Mouse (Mus musculus) intestine, embryonic 15.5 days (tissue): ENCODE measurements around the gene Fdxacb1. TPM values are rescaled to one million over a fixed set of nuclear protein-coding genes. Genes with fewer than 3 reads are reported as not detected.

Experiments
- ATAC-seq: fragments of 200-750 bp; cut with Nextera tagmentation; 2 replicates; pipeline ENCODE4 v1.8.0; 2017; ENCODE audit warnings: moderate TSS enrichment, moderate library complexity
- H3K27ac ChIP-seq: fragments of 300-500 bp; sonication (generic); 2 replicates; pipeline ENCODE4 v1.5.1; 2015; ENCODE audit warnings: mild to moderate bottlenecking, inconsistent platforms
- H3K27me3 ChIP-seq: fragments of 300-500 bp; sonication (generic); replicated peaks from 2 replicates; pipeline ENCODE4 v1.6.1; 2015; ENCODE audit warnings: inconsistent platforms
- H3K36me3 ChIP-seq: fragments of 300-500 bp; sonication (generic); 2 replicates; pipeline ENCODE4 v1.6.1; 2015; ENCODE audit warnings: inconsistent platforms
- H3K4me1 ChIP-seq: fragments of 300-500 bp; sonication (generic); replicated peaks from 2 replicates; pipeline ENCODE4 v1.6.1; 2015; ENCODE audit warnings: inconsistent platforms
- H3K4me2 ChIP-seq: fragments of 300-500 bp; sonication (generic); replicated peaks from 2 replicates; pipeline ENCODE4 v1.6.1; 2015; ENCODE audit warnings: mild to moderate bottlenecking, inconsistent platforms
- H3K4me3 ChIP-seq: fragments of 300-500 bp; sonication (generic); replicated peaks from 2 replicates; pipeline ENCODE4 v1.5.1; 2015; ENCODE audit warnings: inconsistent platforms
- H3K9ac ChIP-seq: fragments of 300-500 bp; sonication (generic); 2 replicates; pipeline ENCODE4 v1.6.1; 2015; ENCODE audit warnings: inconsistent platforms
- H3K9me3 ChIP-seq: fragments of 300-500 bp; sonication (generic); 2 replicates; pipeline ENCODE4 v1.6.1; 2016; ENCODE audit warnings: inconsistent platforms
- WGBS: fragments of 180-500 bp; shearing (Covaris S2); methylation state at CpG from one replicate; pipeline ENCODE4 v1.1.7; 2015; 5-methylcytosine and 5-hydroxymethylcytosine counted together
- polyA plus RNA-seq: library from polyadenylated mRNA; unstranded; fragments of >200 nt; fragmentation: Nextera tagmentation; extraction: Ambion mirVana; gene quantifications from 2 replicates; pipeline ENCODE4 v1.2.1, GENCODE M21; 2015

Gene Fdxacb1
- polyA plus RNA-seq, 1 experiment from 2014 or later, result 11.0 TPM

DNA sequence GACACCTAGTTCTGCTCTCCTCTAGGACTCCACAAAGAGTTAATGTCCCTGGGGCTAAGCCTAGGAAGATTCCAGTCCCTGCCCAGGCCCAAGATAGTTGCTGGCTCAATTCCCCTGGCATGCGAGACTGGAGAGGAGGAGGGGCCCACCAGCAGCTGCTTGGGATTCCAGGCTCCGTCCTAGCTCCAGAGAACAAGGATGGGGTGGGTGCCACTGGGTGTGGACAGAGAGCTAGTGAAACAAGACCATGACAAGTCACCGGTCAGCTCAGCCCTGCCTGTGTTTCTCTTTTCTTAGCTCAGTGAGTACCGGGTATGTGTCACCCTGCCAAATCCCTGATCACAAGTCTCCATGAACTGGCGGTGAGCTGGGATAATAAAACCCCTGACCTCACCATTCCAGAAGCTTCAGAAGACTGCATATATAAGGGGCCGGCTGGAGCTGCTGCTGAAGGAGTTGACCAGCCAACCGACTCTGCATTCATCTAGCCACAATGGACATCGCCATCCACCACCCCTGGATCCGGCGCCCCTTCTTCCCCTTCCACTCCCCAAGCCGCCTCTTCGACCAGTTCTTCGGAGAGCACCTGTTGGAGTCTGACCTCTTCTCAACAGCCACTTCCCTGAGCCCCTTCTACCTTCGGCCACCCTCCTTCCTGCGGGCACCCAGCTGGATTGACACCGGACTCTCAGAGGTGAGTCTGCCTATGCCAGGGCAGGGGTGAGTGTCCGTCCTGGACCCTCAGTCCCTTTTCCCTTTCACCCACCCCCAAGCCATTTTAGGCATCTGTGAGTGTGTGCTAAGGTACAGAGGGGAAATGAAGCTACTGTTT, 15.0 kb upstream of the Fdxacb1 start:
- peak; percentile 77 for ATAC-seq
- Histone ChIP-seq H3K9ac (0 out of 2 replicates have a peak overlapping the region, but pooled peaks have one; percentile 5), H3K4me3 (peak overlapping the region; percentile 24), H3K27ac (peak overlapping the region; percentile 56; the same call in 1 of the 2 replicates), H3K4me2 (peak overlapping the region; percentile 40), H3K9me3 (no peaks in the 10 kb centered on the region), H3K4me1 (peaks cover 9% of the 10 kb centered on the region; the same call in 1 of the 2 replicates), H3K36me3 (no peaks in the 10 kb centered on the region), H3K27me3 (no peaks in the 10 kb centered on the region)
- WGBS, result 58% methylated on average over 17 of the region's 17 CpGs

DNA sequence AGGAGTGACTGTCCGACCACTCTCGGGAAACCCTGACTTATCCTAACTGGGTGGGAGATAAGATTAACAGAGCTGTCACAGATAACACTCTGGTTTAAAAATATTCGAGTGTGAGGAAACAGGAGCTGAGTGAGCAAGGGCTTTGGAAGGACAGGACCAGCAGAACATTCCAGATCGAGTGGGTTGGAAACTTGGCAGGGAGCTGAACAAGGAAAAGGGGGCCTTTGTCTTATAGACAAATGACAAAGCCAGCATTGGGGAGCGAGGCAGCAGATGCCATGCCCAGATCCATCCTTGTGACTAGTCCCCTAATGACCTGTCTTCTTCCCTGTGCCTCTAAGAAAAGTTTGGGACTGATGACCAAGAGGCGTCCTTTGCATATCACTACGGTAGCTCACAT, 14.1 kb upstream of the Fdxacb1 start:
- Histone ChIP-seq H3K9ac (no peak overlapping the region), H3K27ac (no peak overlapping the region), H3K9me3 (no peaks in the 10 kb centered on the region), H3K4me1 (peaks cover 9% of the 10 kb centered on the region; the same call in 1 of the 2 replicates), H3K4me3 (peak overlapping the region; percentile 4; the same call in 1 of the 2 replicates), H3K36me3 (no peaks in the 10 kb centered on the region), H3K4me2 (peak overlapping the region; percentile 40), H3K27me3 (no peaks in the 10 kb centered on the region)
- no peak for ATAC-seq
- WGBS, result 51% methylated on average over 7 of the region's 7 CpGs

DNA sequence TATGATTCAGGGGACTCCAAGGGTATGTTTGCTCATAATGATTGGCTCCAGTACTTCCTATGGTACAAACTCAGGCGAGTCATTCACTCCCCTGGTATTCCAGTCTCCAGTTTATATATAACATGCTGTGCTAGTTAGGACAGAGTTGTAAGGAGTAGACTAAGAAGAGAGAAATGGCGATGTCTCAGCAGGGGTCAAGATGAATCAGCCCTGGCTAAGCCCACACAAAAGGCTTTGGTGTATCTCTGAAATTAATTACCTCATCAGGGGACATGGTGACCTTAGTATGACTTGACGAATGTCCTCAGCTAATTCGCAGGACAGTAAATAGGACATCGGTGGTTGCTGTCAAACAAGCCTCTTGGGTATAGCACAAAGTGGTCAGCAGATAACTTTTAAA, 11.3 kb upstream of the Fdxacb1 start:
- no peak overlapping the region for H3K4me3 ChIP-seq

DNA sequence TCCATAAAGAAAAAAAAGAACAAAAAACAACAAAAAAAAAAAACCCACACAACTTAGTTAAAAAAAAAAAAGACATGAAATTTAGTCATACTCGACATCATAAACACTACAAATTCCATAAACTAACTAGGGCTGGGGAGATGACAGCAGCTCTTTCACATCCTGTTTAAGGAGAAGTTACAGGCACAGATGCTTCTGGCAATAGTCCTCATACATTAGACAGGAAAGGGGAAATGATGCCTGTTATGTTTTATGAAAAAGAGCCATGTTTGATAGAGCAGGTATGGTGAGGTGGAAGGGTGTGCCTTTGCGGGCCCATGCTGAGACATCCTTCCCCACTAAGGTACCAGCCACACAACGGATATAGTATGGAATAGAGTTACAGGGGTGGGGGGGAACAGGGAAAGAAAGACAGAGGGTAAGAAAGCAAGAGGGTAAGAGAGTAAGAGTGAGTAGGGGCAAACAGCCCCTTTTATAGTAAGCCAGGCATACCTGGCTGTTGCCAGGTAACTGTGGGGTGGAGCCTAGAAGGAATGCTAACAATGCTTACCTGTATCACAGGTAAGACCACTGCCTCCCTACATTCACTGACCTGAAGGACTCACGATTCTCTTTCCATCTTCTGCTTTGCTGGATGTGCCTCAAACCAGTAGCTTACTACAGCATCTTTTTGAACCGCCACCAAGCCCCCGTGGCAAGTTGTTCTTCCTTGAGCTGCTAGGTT, 6.4 kb upstream of the Fdxacb1 start:
- no peak overlapping the region for H3K4me2 ChIP-seq
- H3K9ac ChIP-seq, result no peak overlapping the region
- ATAC-seq, result no peak
- H3K4me3 ChIP-seq, result no peak overlapping the region
- no peaks in the 10 kb centered on the region for H3K36me3 ChIP-seq
- no peaks in the 10 kb centered on the region for H3K4me1 ChIP-seq
- WGBS, result 47% methylated on average over 6 of the region's 6 CpGs
- H3K9me3 ChIP-seq, result no peaks in the 10 kb centered on the region
- H3K27me3 ChIP-seq, result no peaks in the 10 kb centered on the region
- H3K27ac ChIP-seq, result no peak overlapping the region

More for the DNA sequence above, 11.3 kb upstream of the Fdxacb1 start:
- Histone ChIP-seq H3K36me3 (no peaks in the 10 kb centered on the region), H3K9me3 (no peaks in the 10 kb centered on the region), H3K9ac (no peak overlapping the region), H3K4me2 (no peak overlapping the region), H3K4me1 (peaks cover 9% of the 10 kb centered on the region; the same call in 1 of the 2 replicates), H3K27ac (no peak overlapping the region), H3K27me3 (no peaks in the 10 kb centered on the region)
- WGBS, result 64% methylated on average over 5 of the region's 5 CpGs
- ATAC-seq, result no peak

DNA sequence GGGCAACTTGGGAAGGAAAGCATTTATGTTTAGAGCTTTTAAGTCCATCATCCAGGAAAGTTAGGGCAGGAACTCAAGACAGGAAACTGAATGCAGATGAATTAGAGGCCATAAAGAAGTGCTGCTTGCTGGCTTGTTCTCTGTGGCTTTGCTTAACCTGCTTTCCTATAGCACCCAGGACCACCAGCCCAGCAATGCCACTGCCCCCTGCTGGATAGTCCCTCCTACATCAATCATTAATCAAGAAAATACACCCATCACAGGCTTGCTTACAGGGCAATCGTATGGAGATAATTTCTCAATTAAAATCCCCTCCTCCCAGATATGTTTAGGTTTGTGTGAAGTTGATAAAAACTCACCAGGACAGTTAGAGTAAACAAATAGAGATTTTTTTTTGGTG, 4.7 kb upstream of the Fdxacb1 start:
- Histone ChIP-seq H3K27ac (no peak overlapping the region), H3K4me2 (no peak overlapping the region), H3K36me3 (no peaks in the 10 kb centered on the region), H3K4me3 (no peak overlapping the region), H3K9me3 (no peaks in the 10 kb centered on the region), H3K9ac (no peak overlapping the region), H3K27me3 (no peaks in the 10 kb centered on the region), H3K4me1 (peaks cover 3% of the 10 kb centered on the region; the same call in 1 of the 2 replicates)
- ATAC-seq, result no peak
- 57% methylated on average over 1 of the region's 1 CpGs for WGBS

DNA sequence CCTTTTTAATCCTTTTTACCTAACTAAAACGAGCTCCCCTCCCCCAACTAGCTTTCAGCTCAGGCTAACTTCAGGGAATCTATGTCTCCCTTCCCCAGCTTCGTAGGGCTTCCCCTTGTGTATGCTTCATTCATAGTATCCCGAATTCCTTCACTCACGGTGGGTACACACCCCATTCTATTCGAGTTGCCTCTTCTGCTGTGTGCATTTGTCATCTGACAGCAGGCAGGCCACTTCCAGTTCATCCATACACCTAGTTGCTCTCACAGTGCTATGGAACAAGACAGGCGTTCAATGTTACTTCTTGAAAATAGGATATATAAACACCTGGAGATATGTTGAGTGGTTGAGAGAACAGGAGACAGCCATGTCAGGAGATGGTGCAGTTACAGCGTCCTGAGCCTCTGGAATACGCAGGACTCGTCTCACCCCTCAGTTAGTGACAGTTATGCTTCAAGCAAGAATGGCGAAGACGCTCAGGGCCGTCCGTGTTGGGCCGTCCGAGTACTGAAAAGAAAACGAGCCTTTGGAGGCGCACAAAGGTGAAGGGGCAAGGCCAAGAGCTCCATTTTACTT, 417 bp upstream of the Fdxacb1 start:
- Histone ChIP-seq H3K9ac (peak overlapping the region; percentile 72), H3K27me3 (no peaks in the 10 kb centered on the region), H3K4me2 (peak overlapping the region; percentile 85), H3K4me3 (peak overlapping the region; percentile 63), H3K36me3 (peaks cover 6% of the 10 kb centered on the region; the same call in 1 of the 2 replicates), H3K27ac (peak overlapping the region; percentile 95), H3K4me1 (peaks cover 3% of the 10 kb centered on the region; the same call in 1 of the 2 replicates), H3K9me3 (no peaks in the 10 kb centered on the region)
- ATAC-seq, result 0 out of 2 replicates have a peak, but pooled peaks have one; percentile 5
- WGBS, result 4% methylated on average over 17 of the region's 17 CpGs

DNA sequence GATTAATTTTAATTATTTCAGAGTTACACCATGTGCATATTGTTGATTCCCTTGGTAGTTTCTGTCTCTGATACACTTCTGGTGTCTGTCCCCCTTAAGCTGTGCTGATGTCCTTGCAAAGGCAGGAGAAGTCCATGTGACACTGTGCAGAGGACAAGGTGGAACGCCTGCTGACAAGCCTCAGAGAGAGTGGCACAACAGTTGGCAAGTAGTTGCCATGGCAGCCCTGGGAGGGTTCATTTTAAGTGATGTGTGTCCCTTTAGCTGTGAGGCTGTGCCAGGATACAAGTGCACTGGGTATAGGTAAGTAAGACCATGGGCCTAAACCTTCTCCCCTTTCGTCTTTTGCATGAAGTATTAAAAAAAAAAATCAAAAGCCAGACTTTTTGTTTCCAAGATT, 2.0 kb downstream of the Fdxacb1 start:
- Histone ChIP-seq H3K36me3 (peaks cover 6% of the 10 kb centered on the region; the same call in 1 of the 2 replicates), H3K4me2 (no peak overlapping the region), H3K27ac (no peak overlapping the region), H3K9me3 (no peaks in the 10 kb centered on the region), H3K4me1 (peaks cover 7% of the 10 kb centered on the region; the same call in 1 of the 2 replicates), H3K27me3 (no peaks in the 10 kb centered on the region), H3K9ac (no peak overlapping the region), H3K4me3 (no peak overlapping the region)
- 80% methylated on average over 2 of the region's 2 CpGs for WGBS
- no peak for ATAC-seq

DNA sequence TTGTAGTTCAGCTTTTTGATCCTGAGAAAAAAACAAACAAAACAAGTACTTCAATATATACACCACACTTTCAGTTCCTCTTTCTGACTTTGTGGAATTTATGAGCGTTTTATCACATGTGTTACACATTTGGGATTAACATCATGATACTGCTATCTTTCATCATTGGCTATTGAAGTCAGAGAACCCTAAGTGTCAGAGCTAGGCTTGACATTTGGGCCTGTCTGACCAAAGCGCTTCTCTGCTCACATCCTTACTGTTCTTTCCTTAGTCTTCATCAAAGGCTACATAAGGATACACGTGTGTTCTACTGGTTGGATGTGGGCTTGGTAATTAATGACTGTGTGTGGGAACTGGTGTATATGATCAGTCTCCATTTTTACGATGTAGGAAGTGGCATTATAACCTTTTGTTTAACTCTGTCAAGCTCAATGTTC, 6.0 kb downstream of the Fdxacb1 start:
- no peak overlapping the region for H3K9ac ChIP-seq
- no peak for ATAC-seq
- H3K36me3 ChIP-seq, result peaks cover 6% of the 10 kb centered on the region; the same call in 1 of the 2 replicates
- no peak overlapping the region for H3K27ac ChIP-seq
- H3K4me3 ChIP-seq, result no peak overlapping the region
- H3K27me3 ChIP-seq, result no peaks in the 10 kb centered on the region
- H3K9me3 ChIP-seq, result no peaks in the 10 kb centered on the region
- peak overlapping the region; percentile 79 for H3K4me2 ChIP-seq
- 55% methylated on average over 4 of the region's 4 CpGs for WGBS
- H3K4me1 ChIP-seq, result peaks cover 8% of the 10 kb centered on the region; the same call in 1 of the 2 replicates

DNA sequence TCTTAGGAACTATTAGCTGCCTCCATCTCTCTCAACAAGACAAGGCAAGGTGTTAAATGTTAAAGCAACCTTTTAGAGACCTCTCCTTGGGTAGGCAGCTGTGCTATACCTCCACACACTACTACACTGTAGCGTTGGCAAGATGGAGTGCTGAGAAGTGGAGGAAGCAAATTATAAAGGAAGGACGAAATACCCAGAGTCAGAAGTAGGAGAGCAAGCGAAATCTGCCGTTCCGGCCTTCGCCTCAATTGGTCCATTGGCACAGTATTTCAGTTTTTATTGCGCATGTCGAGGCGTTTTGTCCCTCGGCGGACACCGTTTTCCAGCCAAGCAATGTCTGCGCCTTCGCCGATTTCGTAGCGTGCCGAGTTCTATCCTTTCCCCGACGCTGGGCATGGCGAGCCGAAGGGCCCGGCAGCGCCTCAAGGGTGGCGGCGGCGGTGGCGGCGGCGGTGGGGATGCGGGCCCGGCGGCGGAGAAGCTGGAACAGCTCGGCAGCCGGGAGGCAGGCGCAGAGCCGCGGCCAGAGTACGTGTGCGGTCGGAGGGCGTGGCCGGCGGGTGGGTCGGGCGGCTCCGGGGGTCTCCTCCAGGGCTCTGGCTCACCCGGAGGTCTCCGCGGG, 7.1 kb downstream of the Fdxacb1 start, which contains the start of the genes Alg9 and 1110032A03Rik:
Gene Alg9, plus strand, starts transcription at position 29 of the 622 bp plus-strand sequence.
Gene 1110032A03Rik, minus strand, starts transcription at position 530 of the 622 bp plus-strand sequence.
- H3K27ac ChIP-seq, result peak within 1 kb of the TSS; percentile 88
- 0% methylated on average over 48 of the region's 51 CpGs for WGBS
- no peaks in the 10 kb centered on the region for H3K9me3 ChIP-seq
- peak within 1 kb of the TSS; percentile 96 for H3K9ac ChIP-seq
- H3K4me1 ChIP-seq, result peaks cover 8% of the 10 kb centered on the region; the same call in 1 of the 2 replicates
- peak; percentile 75 for ATAC-seq
- H3K36me3 ChIP-seq, result peaks cover 13% of the 10 kb centered on the region
- H3K27me3 ChIP-seq, result no peaks in the 10 kb centered on the region
- H3K4me3 ChIP-seq, result peak within 1 kb of the TSS; percentile 89
- H3K4me2 ChIP-seq, result peak within 1 kb of the TSS; percentile 79

DNA sequence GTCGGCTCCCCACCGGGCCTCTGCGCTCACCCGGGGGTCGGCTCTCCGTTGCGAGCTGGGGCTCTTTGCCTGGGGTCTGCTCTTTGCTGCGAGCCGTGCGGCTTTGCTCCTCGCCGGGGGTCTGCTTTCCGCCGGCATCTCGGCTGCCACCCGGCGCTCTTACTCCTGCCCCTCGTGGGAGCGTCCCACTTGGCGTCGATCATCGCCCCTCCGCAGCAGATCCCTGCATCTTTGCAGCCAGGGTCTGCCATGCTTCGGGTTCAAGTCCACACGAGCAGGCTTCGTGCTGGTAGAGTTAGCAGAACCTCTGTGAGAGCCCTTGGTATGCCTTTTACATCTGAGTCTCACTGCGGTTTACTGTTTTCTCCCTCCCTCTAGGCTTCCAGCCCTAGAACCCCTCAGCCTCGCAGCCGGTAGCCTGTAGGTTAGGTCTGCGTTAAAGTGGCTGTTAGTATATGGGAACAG, 7.7 kb downstream of the Fdxacb1 start:
- Histone ChIP-seq H3K36me3 (peaks cover 13% of the 10 kb centered on the region), H3K27ac (peak overlapping the region; percentile 88), H3K4me3 (peak overlapping the region; percentile 89), H3K27me3 (no peaks in the 10 kb centered on the region), H3K4me1 (peaks cover 8% of the 10 kb centered on the region; the same call in 1 of the 2 replicates), H3K9me3 (no peaks in the 10 kb centered on the region), H3K4me2 (peak overlapping the region; percentile 79), H3K9ac (peak overlapping the region; percentile 96)
- WGBS, result under 1% methylated on average over 30 of the region's 30 CpGs
- ATAC-seq, result peak; percentile 64

DNA sequence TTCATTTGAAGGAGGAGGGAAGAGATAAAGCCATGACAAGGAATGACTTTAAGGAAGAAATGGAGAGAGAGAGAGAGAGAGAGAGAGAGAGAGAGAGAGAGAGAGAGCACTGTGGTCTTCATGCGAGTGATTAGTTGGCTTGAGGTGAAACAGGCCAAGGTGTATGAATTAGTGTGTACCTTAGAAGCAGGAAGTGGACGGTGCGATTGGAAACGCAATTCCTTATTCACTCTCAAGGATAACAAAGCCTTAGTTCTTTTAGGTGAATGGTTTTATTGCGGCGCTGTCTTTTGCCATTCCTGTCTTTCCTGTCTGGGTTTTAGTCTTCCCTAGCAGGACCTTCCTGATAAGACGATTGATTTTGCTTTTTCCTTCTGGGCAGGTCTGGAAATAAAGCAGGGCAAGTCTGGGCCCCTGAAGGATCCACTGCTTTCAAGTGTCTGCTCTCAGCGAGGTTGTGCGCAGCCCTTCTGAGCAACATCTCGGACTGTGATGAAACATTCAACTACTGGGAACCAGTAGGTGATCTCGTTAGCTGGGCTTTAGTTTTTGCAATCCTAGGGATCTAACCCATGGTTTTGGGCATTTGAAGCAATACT, 8.2 kb downstream of the Fdxacb1 start:
- H3K9ac ChIP-seq, result peak overlapping the region; percentile 96
- H3K27me3 ChIP-seq, result no peaks in the 10 kb centered on the region
- WGBS, result 41% methylated on average over 11 of the region's 11 CpGs
- no peaks in the 10 kb centered on the region for H3K9me3 ChIP-seq
- peaks cover 19% of the 10 kb centered on the region for H3K36me3 ChIP-seq
- ATAC-seq, result peak; percentile 65
- H3K4me2 ChIP-seq, result peak overlapping the region; percentile 79
- peak overlapping the region; percentile 89 for H3K4me3 ChIP-seq
- H3K27ac ChIP-seq, result peak overlapping the region; percentile 88
- H3K4me1 ChIP-seq, result peaks cover 8% of the 10 kb centered on the region; the same call in 1 of the 2 replicates
